Mouse (Mus musculus): ENCODE results near the gene Il6st. TPM values are rescaled to one million over a fixed set of nuclear protein-coding genes. Genes with fewer than 3 reads are reported as not detected.

Il6st gene
- total RNA-seq, 1 experiment from 2014 or later = 23.8 TPM

DNA sequence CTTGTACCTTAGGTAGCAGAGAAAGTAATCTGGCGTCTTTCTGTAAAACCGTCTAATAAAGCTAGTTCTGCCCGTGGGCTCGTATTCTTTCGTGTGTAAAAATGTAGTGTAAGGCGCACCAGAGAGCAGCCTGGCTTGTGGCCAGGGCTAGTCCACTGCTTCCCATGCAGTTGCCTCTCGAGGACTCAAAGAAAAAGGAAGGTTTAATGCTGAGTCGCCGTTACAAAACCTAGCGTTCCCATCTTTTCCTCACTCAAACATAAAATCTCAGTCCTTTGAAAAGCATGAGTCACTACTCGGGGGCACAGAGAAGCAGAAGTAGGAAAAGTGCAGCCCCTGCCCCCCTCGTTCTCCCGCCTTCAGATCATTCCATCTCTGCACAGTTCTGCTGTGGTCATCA is 42.9 kb downstream of the Il6st start:
- ATAC-seq (replicated peaks in 1 of 2; ENCODE audit: insufficient read depth in 1 of 2, low FRiP score in 2 of 2, low TSS enrichment in 1 of 2, low read depth in 1 of 2, poor library complexity in 2 of 2, severe bottlenecking in 2 of 2) = no peak

DNA sequence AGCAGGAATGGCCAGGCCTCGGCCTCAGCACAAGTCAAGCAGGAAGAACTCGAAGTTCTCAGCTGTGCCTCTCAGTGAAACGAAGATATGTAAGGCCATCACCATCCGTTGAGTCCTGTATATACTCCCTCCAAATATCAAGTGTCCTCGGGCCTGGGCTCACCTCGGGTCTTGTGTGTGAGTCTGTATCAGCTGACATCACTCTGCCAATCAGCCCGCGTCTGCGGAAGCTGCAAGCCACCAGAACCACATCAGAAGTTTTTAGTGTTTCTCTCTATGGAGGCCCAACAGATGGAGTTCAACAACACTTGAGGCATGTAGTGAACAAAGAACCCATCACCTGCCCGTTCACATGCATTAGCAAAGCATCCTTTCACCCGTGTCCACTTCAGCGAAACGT is 43.8 kb downstream of the Il6st start:
- no peak for ATAC-seq (replicated peaks in 1 of 2; ENCODE audit: insufficient read depth in 1 of 2, low FRiP score in 2 of 2, low TSS enrichment in 1 of 2, low read depth in 1 of 2, poor library complexity in 2 of 2, severe bottlenecking in 2 of 2)

DNA sequence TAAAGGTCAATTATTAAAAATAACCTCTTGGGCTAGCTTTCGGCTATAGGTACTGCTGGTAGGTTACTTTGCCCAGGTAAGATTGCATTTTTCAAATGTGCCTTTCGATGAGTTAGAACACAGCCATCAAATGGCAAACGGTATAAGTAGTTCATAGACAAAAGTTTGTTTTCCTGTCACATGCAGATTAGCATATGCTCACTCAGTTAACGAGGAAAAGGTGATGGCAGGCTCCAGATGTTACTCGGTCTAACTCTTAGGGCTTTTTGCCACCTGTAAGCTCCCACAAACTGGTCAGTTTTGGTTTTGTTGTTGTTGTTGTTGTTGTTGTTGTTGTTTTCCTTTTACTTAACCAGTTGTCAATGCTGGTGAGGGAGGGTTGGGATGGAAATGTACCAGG is 44.6 kb downstream of the Il6st start:
- ATAC-seq (replicated peaks in 1 of 2; ENCODE audit: insufficient read depth in 1 of 2, low FRiP score in 2 of 2, low TSS enrichment in 1 of 2, low read depth in 1 of 2, poor library complexity in 2 of 2, severe bottlenecking in 2 of 2) = no peak

DNA sequence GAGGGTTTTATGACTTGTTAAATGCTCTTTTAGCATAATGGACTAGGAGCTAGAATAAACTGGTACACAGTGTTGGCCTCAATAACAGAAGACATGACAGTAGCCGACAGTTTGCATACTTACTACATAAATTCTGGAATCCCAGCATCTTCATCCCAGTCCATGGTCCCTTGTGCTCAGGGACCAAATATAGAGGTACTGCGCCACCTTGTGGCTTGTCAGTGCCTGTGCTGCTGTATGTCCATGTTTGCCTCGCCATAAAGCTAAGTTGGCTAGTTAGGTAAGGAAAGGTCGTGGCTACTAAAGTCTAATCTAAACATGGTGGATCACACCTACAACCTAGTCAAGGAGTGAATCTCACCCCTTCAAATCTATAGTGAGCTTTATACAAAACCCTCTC is 45.6 kb downstream of the Il6st start:
- peak; percentile 52 to 65; a peak in 2 of 4 replicates for ATAC-seq (replicated peaks in 1 of 2; ENCODE audit: insufficient read depth in 1 of 2, low FRiP score in 2 of 2, low TSS enrichment in 1 of 2, low read depth in 1 of 2, poor library complexity in 2 of 2, severe bottlenecking in 2 of 2)

DNA sequence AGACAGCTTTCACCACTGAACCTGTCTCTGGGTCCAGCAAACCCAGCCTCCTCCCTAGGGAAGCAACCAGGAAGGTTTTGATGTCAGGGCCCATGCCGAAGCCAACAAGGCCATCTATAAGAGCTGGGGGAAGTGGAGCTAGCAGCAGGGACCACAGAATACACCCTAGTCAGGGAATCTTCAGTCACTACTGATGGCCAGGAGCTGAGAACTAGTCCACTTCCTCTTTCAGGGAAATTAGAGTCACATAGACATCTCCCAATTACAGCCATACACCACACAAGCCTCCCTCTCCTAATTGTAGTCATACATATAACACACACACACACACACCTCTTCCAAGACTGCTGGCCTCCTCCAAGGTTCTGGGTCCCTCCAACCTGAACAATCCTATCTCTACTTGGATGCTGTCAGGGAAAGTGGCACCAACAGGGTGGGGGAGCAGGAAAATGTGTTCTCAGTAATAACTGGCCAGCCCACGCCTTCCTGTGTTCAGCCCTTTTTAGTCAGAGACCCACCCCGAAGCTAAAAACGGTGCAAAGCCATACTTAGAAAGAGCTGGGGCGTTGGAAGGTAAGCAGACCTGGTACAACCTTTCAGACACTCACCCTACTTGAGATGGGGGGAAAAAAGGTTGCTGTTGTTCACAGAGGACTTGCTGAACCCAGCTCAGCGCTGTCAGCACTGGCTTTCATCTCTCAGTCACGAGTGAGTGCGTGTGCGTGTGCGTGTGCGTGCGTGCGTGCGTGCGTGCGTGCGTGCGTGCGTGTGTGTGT is 46.8 kb downstream of the Il6st start:
- ATAC-seq (replicated peaks in 1 of 2; ENCODE audit: insufficient read depth in 1 of 2, low FRiP score in 2 of 2, low TSS enrichment in 1 of 2, low read depth in 1 of 2, poor library complexity in 2 of 2, severe bottlenecking in 2 of 2) = peak; percentile 10 to 26; a peak in 1 of 4 replicates

DNA sequence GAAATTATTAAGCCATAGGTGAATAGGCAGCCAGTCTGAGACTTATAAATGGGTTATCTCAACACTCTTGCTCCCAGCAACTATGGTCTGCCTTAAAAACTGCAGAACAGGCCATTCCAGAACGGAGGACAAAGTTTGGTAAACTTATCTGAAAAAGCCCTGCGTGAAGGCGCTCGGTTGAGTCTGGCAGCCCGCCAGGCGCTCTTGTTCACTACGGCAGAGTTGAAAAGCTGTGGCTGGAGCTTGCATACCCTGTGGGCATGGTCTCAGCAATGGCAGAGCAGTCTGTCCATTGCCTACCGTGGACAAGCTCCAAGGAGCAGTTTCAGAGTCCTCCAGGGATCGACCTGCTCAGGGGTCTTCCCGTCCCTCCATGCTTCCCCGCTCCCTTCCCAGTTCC is 47.4 kb downstream of the Il6st start:
- no peak for ATAC-seq (replicated peaks in 1 of 2; ENCODE audit: insufficient read depth in 1 of 2, low FRiP score in 2 of 2, low TSS enrichment in 1 of 2, low read depth in 1 of 2, poor library complexity in 2 of 2, severe bottlenecking in 2 of 2)

DNA sequence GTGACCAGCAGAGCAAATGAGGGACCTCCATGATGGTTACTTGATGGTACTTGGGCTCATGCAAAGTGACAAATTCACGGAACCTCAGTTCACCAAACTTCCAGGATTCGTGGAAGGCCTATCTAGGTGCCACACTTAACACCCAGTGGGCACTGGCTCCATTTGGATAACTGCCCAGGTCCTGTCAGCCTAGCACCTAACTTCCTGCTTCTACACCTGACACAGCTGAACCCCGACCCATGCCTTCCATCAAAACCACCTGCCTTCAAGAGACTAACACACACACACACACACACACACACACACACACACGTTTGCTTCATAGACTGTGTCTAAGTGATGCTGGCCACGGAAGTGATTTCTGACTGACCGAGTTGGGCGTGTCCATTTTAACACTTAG is 47.9 kb downstream of the Il6st start:
- no peak for ATAC-seq (replicated peaks in 1 of 2; ENCODE audit: insufficient read depth in 1 of 2, low FRiP score in 2 of 2, low TSS enrichment in 1 of 2, low read depth in 1 of 2, poor library complexity in 2 of 2, severe bottlenecking in 2 of 2)

DNA sequence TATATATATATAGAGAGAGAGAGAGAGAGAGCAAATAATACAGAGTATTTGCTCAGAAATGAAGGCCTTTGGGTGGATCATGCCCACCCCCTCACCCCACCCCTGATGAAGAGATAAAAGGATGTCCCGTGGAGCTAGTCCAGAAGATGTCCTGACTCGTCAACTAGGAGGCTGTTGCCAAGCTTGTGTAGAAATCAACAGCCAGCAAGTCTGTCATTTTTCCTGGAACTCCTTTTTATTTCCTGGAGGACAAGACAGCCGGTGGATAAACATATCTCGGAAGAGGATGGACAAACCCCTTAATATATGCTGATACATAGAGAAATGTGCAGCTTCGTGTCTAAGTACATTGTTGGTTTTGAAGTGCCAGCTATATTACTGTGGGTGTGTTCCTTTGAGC is 49.0 kb downstream of the Il6st start:
- ATAC-seq (replicated peaks in 1 of 2; ENCODE audit: insufficient read depth in 1 of 2, low FRiP score in 2 of 2, low TSS enrichment in 1 of 2, low read depth in 1 of 2, poor library complexity in 2 of 2, severe bottlenecking in 2 of 2) = no peak

DNA sequence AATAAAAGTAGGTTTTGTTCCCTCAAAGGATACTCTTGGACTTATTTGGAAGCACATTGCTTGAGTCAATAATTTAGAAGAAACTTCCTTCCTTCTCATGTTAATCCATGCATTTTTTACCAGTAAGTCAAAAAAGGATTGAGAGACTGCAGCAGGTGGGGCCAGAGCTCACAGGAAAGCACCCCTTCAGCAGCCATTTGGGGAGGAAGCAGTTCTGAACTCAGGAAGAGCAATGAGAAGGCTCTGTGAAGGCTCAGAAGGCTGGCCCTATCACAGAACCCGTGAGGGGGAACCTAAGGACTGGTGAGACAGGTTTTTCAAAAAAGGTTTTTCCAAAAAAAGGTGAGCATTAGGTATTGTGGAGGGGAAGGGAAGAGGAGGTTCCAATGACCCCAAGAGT is 50.7 kb downstream of the Il6st start:
- ATAC-seq (replicated peaks in 1 of 2; ENCODE audit: insufficient read depth in 1 of 2, low FRiP score in 2 of 2, low TSS enrichment in 1 of 2, low read depth in 1 of 2, poor library complexity in 2 of 2, severe bottlenecking in 2 of 2) = no peak

DNA sequence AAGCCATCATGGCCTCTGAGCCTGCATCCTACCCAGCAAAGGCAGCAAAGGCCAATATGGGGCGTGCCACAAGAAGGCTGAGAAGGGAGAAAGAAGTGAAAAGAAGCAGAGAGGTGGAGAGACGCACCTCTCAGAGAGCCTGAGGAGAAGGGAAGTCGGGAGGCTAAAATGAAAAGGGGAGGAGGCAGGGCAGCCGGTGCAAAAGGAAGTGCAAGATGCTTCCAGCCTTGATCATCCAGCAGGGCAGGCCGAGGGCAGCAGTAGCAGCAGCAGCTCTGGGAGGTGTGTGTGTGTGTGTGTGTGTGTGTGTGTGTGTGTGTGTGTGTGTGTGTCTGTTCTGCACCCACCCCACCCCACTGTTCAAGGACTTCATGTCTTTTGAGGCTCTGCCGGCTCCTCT is 58.4 kb downstream of the Il6st start:
- peak; percentile 51 to 67; a peak in 2 of 4 replicates for ATAC-seq (replicated peaks in 1 of 2; ENCODE audit: insufficient read depth in 1 of 2, low FRiP score in 2 of 2, low TSS enrichment in 1 of 2, low read depth in 1 of 2, poor library complexity in 2 of 2, severe bottlenecking in 2 of 2)

DNA sequence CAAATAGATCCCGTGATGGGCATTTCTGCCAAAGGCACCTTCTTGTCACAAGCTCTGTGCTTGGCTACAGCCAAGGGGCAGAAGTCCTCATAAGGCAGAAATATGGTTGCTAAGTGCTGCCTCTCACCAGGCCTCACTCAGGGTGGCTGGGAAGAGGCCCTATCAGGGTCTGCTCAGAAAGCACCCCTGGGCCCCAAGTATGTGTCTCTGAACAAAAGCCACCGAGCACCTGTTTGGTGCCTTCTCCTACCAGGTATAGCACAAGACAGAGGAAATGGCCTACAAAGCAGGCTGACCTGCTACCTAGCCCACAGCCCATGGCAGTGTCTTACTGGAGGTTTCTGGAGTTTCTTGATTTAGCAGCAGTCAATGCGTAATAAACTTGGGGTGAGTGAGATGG is 59.0 kb downstream of the Il6st start:
- no peak for ATAC-seq (replicated peaks in 1 of 2; ENCODE audit: insufficient read depth in 1 of 2, low FRiP score in 2 of 2, low TSS enrichment in 1 of 2, low read depth in 1 of 2, poor library complexity in 2 of 2, severe bottlenecking in 2 of 2)

DNA sequence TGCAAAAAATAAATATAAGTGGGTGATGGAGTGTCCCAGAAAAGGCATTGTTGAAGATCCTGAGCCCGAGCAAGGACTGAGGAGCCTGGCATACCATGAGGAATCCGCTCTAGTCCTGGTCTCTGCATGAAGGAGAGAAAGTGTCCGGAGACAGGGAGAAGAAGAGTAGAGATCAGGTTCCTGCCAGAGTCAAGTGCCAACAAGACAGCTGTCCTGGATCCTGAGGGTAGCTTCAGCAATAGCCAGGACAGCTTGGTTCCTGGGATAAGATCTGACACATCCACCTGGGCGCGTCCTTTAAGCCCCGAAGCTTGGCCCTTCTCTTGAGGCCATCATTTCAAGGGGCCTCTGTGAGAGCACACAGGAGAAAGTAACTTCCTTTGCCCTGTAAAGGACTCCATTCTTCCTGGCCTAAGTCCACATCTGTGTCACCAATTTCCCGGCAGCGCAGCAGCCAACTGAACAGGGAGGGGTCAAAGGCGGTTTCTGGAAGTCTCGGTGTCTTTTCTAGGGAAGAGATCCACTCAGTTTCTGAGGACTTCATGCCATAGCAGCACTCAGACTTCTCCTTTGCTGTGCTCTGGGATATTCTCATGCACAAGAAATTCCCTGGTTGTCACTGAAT is 59.6 kb downstream of the Il6st start:
- ATAC-seq (replicated peaks in 1 of 2; ENCODE audit: insufficient read depth in 1 of 2, low FRiP score in 2 of 2, low TSS enrichment in 1 of 2, low read depth in 1 of 2, poor library complexity in 2 of 2, severe bottlenecking in 2 of 2) = no peak

DNA sequence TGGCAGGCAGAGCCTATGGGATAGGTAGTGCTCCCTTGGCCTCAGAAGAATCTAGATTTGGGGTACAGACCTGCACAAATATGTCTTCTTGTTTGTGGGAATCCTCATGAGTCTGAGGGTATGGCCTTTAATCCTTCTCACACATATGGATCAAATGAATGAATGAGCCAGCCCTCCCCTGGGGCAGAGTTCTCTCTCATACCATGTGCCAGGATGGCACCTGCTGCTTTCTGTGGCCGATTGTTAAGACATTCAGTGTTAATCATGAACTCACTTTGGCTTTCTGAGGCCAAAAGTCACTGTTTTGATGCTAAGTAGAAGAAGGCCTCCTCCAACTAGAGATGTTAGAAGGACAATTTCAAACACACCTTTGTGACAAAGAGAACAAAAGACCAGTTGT is 63.3 kb downstream of the Il6st start:
- ATAC-seq (replicated peaks in 1 of 2; ENCODE audit: insufficient read depth in 1 of 2, low FRiP score in 2 of 2, low TSS enrichment in 1 of 2, low read depth in 1 of 2, poor library complexity in 2 of 2, severe bottlenecking in 2 of 2) = no peak

DNA sequence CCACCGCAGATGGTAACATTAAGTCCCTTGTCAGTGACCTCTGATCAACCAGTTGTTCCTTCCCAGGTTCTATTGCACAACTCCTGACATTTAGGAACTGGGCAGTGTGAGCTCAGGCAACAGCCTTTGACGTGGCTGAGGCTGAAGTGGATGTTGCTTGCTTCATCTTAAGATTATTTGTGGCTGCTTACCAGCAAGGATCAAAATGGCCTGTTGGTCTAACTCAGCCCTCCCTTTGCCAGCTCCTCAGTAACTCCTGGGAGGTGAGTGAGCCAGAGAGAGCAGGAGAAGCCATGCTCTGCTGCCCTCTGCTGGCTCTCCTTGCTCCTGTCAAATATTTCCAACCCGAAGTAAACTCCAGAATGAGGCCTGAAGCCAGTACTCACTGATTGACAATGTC is 66.0 kb downstream of the Il6st start:
- ATAC-seq (replicated peaks in 1 of 2; ENCODE audit: insufficient read depth in 1 of 2, low FRiP score in 2 of 2, low TSS enrichment in 1 of 2, low read depth in 1 of 2, poor library complexity in 2 of 2, severe bottlenecking in 2 of 2) = peak; percentile 74 to 75

DNA sequence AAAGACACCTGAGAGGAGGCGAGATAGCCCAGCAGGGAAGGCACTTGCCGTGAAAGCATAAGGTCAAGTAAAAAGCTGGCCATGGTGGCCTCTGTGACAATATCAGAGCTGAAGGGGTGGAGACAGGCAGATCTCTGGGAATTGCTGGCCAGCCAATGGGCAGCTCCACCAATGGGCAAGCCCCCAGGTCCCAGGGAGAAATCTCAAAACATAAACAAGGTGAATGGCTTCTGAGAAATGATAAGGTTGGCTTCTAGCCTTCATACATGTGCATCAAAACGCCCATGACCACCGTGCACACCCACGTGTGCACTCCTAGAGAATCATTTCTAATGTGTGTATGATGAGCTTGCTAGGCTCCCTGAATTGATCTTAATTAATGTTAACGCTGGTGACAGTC is 68.4 kb downstream of the Il6st start:
- no peak for ATAC-seq (replicated peaks in 1 of 2; ENCODE audit: insufficient read depth in 1 of 2, low FRiP score in 2 of 2, low TSS enrichment in 1 of 2, low read depth in 1 of 2, poor library complexity in 2 of 2, severe bottlenecking in 2 of 2)

DNA sequence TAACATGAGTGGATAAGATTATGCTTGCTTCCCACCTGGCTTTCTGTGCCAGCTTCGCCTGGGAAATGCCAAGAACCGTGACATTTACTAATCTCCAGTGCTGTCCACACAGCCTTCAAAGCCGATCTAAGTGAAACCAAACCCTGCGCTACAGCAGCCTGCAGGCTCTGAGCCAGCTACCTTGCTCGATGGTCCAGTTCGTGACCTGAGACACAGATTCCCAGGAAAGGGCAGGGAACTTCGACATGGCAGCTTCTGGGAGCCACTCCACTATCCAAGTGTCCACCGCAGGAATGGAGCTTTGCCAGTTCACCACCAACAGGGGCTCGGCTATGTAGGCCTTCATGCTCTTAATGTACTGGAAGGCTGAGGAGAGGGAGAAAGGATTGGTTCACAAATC is 69.7 kb downstream of the Il6st start:
- ATAC-seq (replicated peaks in 1 of 2; ENCODE audit: insufficient read depth in 1 of 2, low FRiP score in 2 of 2, low TSS enrichment in 1 of 2, low read depth in 1 of 2, poor library complexity in 2 of 2, severe bottlenecking in 2 of 2) = no peak

DNA sequence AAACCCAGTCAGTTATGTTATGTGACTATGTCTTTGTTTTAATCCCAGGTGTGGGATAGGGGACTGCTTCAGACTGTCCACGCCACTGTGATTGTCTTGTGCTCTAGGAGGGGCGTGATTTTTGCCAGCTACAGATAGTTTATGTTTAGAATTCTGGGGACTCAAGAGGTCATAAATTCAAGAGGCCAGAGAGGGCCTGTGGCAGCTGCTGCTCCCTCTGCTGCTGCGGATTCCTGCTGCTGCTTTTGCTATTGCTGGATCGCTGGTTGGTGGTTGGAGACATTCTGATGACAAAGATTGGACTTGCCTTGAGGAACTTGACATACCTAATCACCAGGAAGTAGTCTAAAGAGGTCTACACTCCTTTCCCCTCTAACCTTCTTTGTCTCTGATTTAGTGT is 72.7 kb downstream of the Il6st start:
- ATAC-seq (replicated peaks in 1 of 2; ENCODE audit: insufficient read depth in 1 of 2, low FRiP score in 2 of 2, low TSS enrichment in 1 of 2, low read depth in 1 of 2, poor library complexity in 2 of 2, severe bottlenecking in 2 of 2) = no peak

DNA sequence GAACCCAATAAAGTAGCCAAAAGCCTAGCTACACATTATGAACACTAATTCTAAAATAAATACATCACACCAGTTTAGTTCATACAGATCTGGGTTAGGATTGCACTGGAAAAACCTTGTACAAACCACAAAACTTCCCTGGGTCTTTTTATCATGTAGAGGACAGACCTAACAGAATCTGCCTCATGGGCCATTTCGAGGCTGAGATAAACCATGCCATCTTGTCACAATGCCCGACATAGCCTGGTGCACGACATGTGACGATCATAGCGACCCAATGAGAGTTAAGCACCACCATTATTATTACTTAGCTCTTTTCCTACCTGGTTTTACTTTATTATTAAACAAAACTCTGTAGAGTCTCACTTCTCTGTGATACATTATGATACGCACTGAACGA is 73.2 kb downstream of the Il6st start:
- no peak for ATAC-seq (replicated peaks in 1 of 2; ENCODE audit: insufficient read depth in 1 of 2, low FRiP score in 2 of 2, low TSS enrichment in 1 of 2, low read depth in 1 of 2, poor library complexity in 2 of 2, severe bottlenecking in 2 of 2)

DNA sequence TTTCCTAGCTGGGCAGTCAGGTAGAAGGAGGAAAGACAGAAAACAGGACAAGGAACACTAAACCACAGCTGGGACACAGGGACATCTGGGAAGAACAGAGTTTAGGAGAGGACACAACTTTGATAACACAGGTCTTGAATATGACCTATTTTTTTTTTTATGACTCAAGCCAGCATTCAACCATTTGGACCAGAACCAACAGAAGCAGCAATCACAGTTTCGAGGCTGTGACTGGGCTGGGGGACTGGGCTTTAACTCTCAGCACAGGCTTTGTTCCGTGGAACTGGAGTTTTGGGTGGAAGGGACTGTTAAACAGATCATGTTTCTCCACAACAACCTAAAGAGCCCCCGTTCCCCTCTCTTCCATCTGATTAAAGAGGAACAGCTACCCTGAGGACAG is 76.7 kb downstream of the Il6st start:
- no peak for ATAC-seq (replicated peaks in 1 of 2; ENCODE audit: insufficient read depth in 1 of 2, low FRiP score in 2 of 2, low TSS enrichment in 1 of 2, low read depth in 1 of 2, poor library complexity in 2 of 2, severe bottlenecking in 2 of 2)
